Mouse (Mus musculus) left cerebral cortex, postnatal 10 days (tissue): ENCODE data around the gene Smpdl3a. TPM values are rescaled to one million over a fixed set of nuclear protein-coding genes. Genes with fewer than 3 reads are reported as not detected.

Experiments
- DNase-seq, 2 experiments: peaks; one replicate each; pipeline ENCODE4 v3.0.0; 2021 to 2022; ENCODE audit warnings: low spot score in 2 of 2, mixed read lengths in 1 of 2; ENCODE audit errors: extremely low spot score in 1 of 2
- intact Hi-C: fragments of 180-260 bp; cut with DNase I; formaldehyde crosslinking; loops from one replicate; pipeline ENCODE4 v1.15.1; 2025
- total RNA-seq, 2 experiments: library from RNA; stranded (reverse); gene quantifications; 2 replicates each; pipeline ENCODE4 v1.2.3; 2021

Smpdl3a gene
- total RNA-seq, 2 experiments from 2014 or later = 19.6 to 23.7 TPM

- no peak for DNase-seq
- intact Hi-C loops = no loop called here
Observed at GRCm38 (mm10) chr10:57812161-57812856, 18.2 kb downstream of the Smpdl3a start.

- intact Hi-C loops = no loop called here
- no peak for DNase-seq
Observed at GRCm38 (mm10) chr10:57814295-57814694, 20.2 kb downstream of the Smpdl3a start.

GRCm38 (mm10) chr10:57815869-57816268 lies 21.7 kb downstream of the Smpdl3a start:
- no peak for DNase-seq
- intact Hi-C loops = no loop called here

- intact Hi-C loops = no loop called here
- no peak for DNase-seq
Observed at GRCm38 (mm10) chr10:57819209-57819608, 25.1 kb downstream of the Smpdl3a start.

- DNase-seq = peak in 1 of 2 experiments; percentile 51
- intact Hi-C loops = no loop called here
Observed at GRCm38 (mm10) chr10:57822473-57822872, 28.3 kb downstream of the Smpdl3a start.

GRCm38 (mm10) chr10:57828649-57829048 lies 34.5 kb downstream of the Smpdl3a start:
- intact Hi-C loops = no loop called here
- DNase-seq = peak in 1 of 2 experiments; percentile 13

- no peak for DNase-seq
- intact Hi-C loops = no loop called here
Observed at GRCm38 (mm10) chr10:57829621-57830020, 35.5 kb downstream of the Smpdl3a start.

- intact Hi-C loops = loop anchor here (5.0 kb wide), 1 partner anchor 43 kb away; the partner anchor contains the start of gene Smpdl3a
- no peak for DNase-seq
Observed at GRCm38 (mm10) chr10:57835094-57835493, 41.0 kb downstream of the Smpdl3a start.

- DNase-seq = no peak
- intact Hi-C loops = loop anchor here (5.0 kb wide), 1 partner anchor 44 kb away; the partner anchor contains the start of gene Smpdl3a
Observed at GRCm38 (mm10) chr10:57835982-57836381, 41.8 kb downstream of the Smpdl3a start.

- DNase-seq = peak; percentile 39 to 69
Observed at GRCm38 (mm10) chr10:57841638-57842509, 47.7 kb downstream of the Smpdl3a start.

GRCm38 (mm10) chr10:57847916-57848682 lies 54.0 kb downstream of the Smpdl3a start:
- intact Hi-C loops = no loop called here
- peak; percentile 18 to 25 for DNase-seq

More at GRCm38 (mm10) chr10:57841638-57842509, 47.7 kb downstream of the Smpdl3a start:
- intact Hi-C loops = loop anchor here (2.0 kb wide), 1 partner anchor 99 kb away; no protein-coding TSS in a partner anchor

Other genes starting within 250 kb of the Smpdl3a start
- 10 to 100 TPM; 10.9 to 11.3 TPM for gene Pkib, start 162.4 kb upstream of the Smpdl3a start, total RNA-seq
- gene Fabp7, start 9.5 kb upstream of the Smpdl3a start, total RNA-seq = 100 to 1,000 TPM; 348 to 421 TPM